Mouse (Mus musculus) hindbrain, embryonic 13.5 days (tissue): ENCODE results near the gene Olfr39. TPM values are rescaled to one million over a fixed set of nuclear protein-coding genes. Genes with fewer than 3 reads are reported as not detected.
"Not testable (repeated sequence)": the region's sequence is repeated elsewhere in the genome, so short reads cannot be mapped to it uniquely, and the experiment has no call there.

ENCODE experiments used
- ATAC-seq: fragments of 200-750 bp; cut with Nextera tagmentation; 2 replicates; pipeline ENCODE4 v1.8.0; 2017; ENCODE audit warnings: moderate TSS enrichment; ENCODE audit not compliant: low FRiP score
- H3K27ac ChIP-seq: fragments of 300-500 bp; sonication (generic); 2 replicates; pipeline ENCODE4 v1.5.1; 2015; ENCODE audit warnings: inconsistent platforms, mild to moderate bottlenecking, moderate library complexity
- H3K27me3 ChIP-seq: fragments of 300-500 bp; sonication (generic); 2 replicates; pipeline ENCODE4 v1.6.1; 2015; ENCODE audit warnings: mild to moderate bottlenecking, inconsistent platforms
- H3K36me3 ChIP-seq: fragments of 300-500 bp; sonication (generic); 2 replicates; pipeline ENCODE4 v1.6.1; 2015; ENCODE audit warnings: mild to moderate bottlenecking, inconsistent platforms
- H3K4me1 ChIP-seq: fragments of 300-500 bp; sonication (generic); replicated peaks from 2 replicates; pipeline ENCODE4 v1.6.1; 2015; ENCODE audit warnings: inconsistent platforms
- H3K4me2 ChIP-seq: fragments of 300-500 bp; sonication (generic); 2 replicates; pipeline ENCODE4 v1.6.1; 2015; ENCODE audit warnings: inconsistent platforms, mild to moderate bottlenecking, moderate library complexity
- H3K4me3 ChIP-seq: fragments of 300-500 bp; sonication (generic); 2 replicates; pipeline ENCODE4 v1.5.1; 2015; ENCODE audit warnings: mild to moderate bottlenecking, inconsistent platforms
- H3K9ac ChIP-seq: fragments of 300-500 bp; sonication (generic); 2 replicates; pipeline ENCODE4 v1.6.1; 2015; ENCODE audit warnings: mild to moderate bottlenecking, inconsistent platforms
- H3K9me3 ChIP-seq: fragments of 300-500 bp; sonication (generic); 2 replicates; pipeline ENCODE4 v1.6.1; 2016; ENCODE audit warnings: inconsistent platforms
- WGBS: fragments of 180-500 bp; shearing (Covaris S2); methylation state at CpG from one replicate; pipeline ENCODE4 v1.1.7; 2015; 5-methylcytosine and 5-hydroxymethylcytosine counted together
- polyA plus RNA-seq: library from polyadenylated mRNA; unstranded; fragments of >200 nt; fragmentation: Nextera tagmentation; extraction: Ambion mirVana; gene quantifications from 2 replicates; pipeline ENCODE4 v1.2.1, GENCODE M21; 2015

Olfr39 gene
- not detected in 2 replicates for polyA plus RNA-seq

GRCm38 (mm10) chr9:20282051-20282450 is at the start of gene Olfr39:
Olfr39 (plus strand) TSS chr9:20282351.
- WGBS = 90% methylated on average over 1 of the region's 1 CpGs
- H3K27ac ChIP-seq = no peak within 1 kb of the TSS
- no peak for ATAC-seq
- no peak within 1 kb of the TSS for H3K4me3 ChIP-seq
- H3K9me3 ChIP-seq = no peaks in the 10 kb centered on the region
- H3K4me2 ChIP-seq = no peak within 1 kb of the TSS
- H3K4me1 ChIP-seq = no peaks in the 10 kb centered on the region
- H3K9ac ChIP-seq = no peak within 1 kb of the TSS
- no peaks in the 10 kb centered on the region for H3K27me3 ChIP-seq
- no peaks in the 10 kb centered on the region for H3K36me3 ChIP-seq

GRCm38 (mm10) chr9:20236819-20237218 is 45.3 kb upstream of the Olfr39 start, which contains the start of gene Olfr872:
Olfr872 (plus strand) TSS chr9:20237119.
- Histone ChIP-seq H3K4me3 (no peak within 1 kb of the TSS), H3K36me3 (no peaks in the 10 kb centered on the region), H3K4me1 (no peaks in the 10 kb centered on the region), H3K27ac (no peak within 1 kb of the TSS), H3K9me3 (peaks cover 7% of the 10 kb centered on the region), H3K9ac (no peak within 1 kb of the TSS), H3K27me3 (no peaks in the 10 kb centered on the region), H3K4me2 (no peak within 1 kb of the TSS)
- ATAC-seq = no peak

GRCm38 (mm10) chr9:20237378-20237777 is 44.8 kb upstream of the Olfr39 start:
- Histone ChIP-seq H3K4me3 (no peak overlapping the region), H3K27me3 (no peaks in the 10 kb centered on the region), H3K4me1 (no peaks in the 10 kb centered on the region), H3K9me3 (peaks cover 7% of the 10 kb centered on the region), H3K36me3 (no peaks in the 10 kb centered on the region), H3K27ac (no peak overlapping the region), H3K9ac (no peak overlapping the region), H3K4me2 (no peak overlapping the region)
- 81% methylated on average over 2 of the region's 2 CpGs for WGBS
- ATAC-seq = no peak

- not testable (repeated sequence) for H3K27me3 ChIP-seq, H3K9me3 ChIP-seq, H3K4me1 ChIP-seq, H3K36me3 ChIP-seq, H3K9ac ChIP-seq, H3K4me2 ChIP-seq, ATAC-seq, H3K4me3 ChIP-seq, H3K27ac ChIP-seq
- 92% methylated on average over 5 of the region's 5 CpGs for WGBS
Observed at GRCm38 (mm10) chr9:20295562-20295961, 13.4 kb downstream of the Olfr39 start.

GRCm38 (mm10) chr9:20298232-20298631 is 16.1 kb downstream of the Olfr39 start, which contains the start of gene Olfr873:
Olfr873 (plus strand) TSS chr9:20298532.
- Histone ChIP-seq H3K27ac (no peak within 1 kb of the TSS), H3K9me3 (no peaks in the 10 kb centered on the region), H3K36me3 (no peaks in the 10 kb centered on the region), H3K4me3 (no peak within 1 kb of the TSS), H3K9ac (no peak within 1 kb of the TSS), H3K27me3 (no peaks in the 10 kb centered on the region), H3K4me2 (no peak within 1 kb of the TSS), H3K4me1 (no peaks in the 10 kb centered on the region)
- 85% methylated on average over 1 of the region's 1 CpGs for WGBS
- no peak for ATAC-seq

GRCm38 (mm10) chr9:20335994-20336393 is 53.8 kb downstream of the Olfr39 start, which contains the start of gene Olfr18:
Olfr18 (minus strand) TSS chr9:20336094.
- Histone ChIP-seq H3K27ac (no peak within 1 kb of the TSS), H3K4me3 (no peak within 1 kb of the TSS), H3K36me3 (no peaks in the 10 kb centered on the region), H3K27me3 (no peaks in the 10 kb centered on the region), H3K9ac (no peak within 1 kb of the TSS), H3K9me3 (no peaks in the 10 kb centered on the region), H3K4me2 (no peak within 1 kb of the TSS), H3K4me1 (no peaks in the 10 kb centered on the region)
- ATAC-seq = no peak

Other genes with a start within 250 kb of the Olfr39 start
- gene Olfr867, start 224.8 kb upstream of the Olfr39 start, polyA plus RNA-seq = not detected in 2 replicates
- gene Olfr868, start 183.7 kb upstream of the Olfr39 start, polyA plus RNA-seq = not detected in 2 replicates
- gene Olfr869, start 153.3 kb upstream of the Olfr39 start, polyA plus RNA-seq = not detected in 2 replicates
- not detected in 2 replicates for gene Olfr870, start 108.3 kb upstream of the Olfr39 start, polyA plus RNA-seq
- gene Olfr871, start 70.1 kb upstream of the Olfr39 start, polyA plus RNA-seq = not detected in 2 replicates
- not detected in 2 replicates for gene Olfr872, start 45.2 kb upstream of the Olfr39 start, polyA plus RNA-seq
- gene Olfr873, start 16.2 kb downstream of the Olfr39 start, polyA plus RNA-seq = 0.17 TPM in 1 of 2 replicates, not detected in the other
- not detected in 2 replicates for gene Olfr18, start 53.7 kb downstream of the Olfr39 start, polyA plus RNA-seq
- 39.7 and 40.3 TPM in 2 replicates for gene Zfp560, start 102.8 kb downstream of the Olfr39 start, polyA plus RNA-seq
- 16.4 and 17.9 TPM in 2 replicates for gene Zfp26, start 177.8 kb downstream of the Olfr39 start, polyA plus RNA-seq
- 29.9 and 32.3 TPM in 2 replicates for gene Zfp426, start 210.4 kb downstream of the Olfr39 start, polyA plus RNA-seq
- 124 and 131 TPM in 2 replicates for gene Zfp266, start 239.1 kb downstream of the Olfr39 start, polyA plus RNA-seq